Mouse (Mus musculus): ENCODE results near the gene Timm8a1.

Timm8a1 gene

GRCm38 (mm10) chrX:134550903-134551302, 9.2 kb upstream of the Timm8a1 start:
- no peak for TF ChIP-seq GATA4 (IDR thresholded peaks at IDR 0.05; ENCODE audit: insufficient replicate concordance, low read length)

GRCm38 (mm10) chrX:134547330-134547729, 5.7 kb upstream of the Timm8a1 start:
- TF ChIP-seq GATA4 (IDR thresholded peaks at IDR 0.05; ENCODE audit: insufficient replicate concordance, low read length) = no peak

GRCm38 (mm10) chrX:134541955-134542308, 267 bp upstream of the Timm8a1 start:
- TF ChIP-seq GATA4 (IDR thresholded peaks at IDR 0.05; ENCODE audit: insufficient replicate concordance, low read length) = no peak

GRCm38 (mm10) chrX:134540414-134541135, 1.1 kb downstream of the Timm8a1 start:
- no peak for TF ChIP-seq GATA4 (IDR thresholded peaks at IDR 0.05; ENCODE audit: insufficient replicate concordance, low read length)

GRCm38 (mm10) chrX:134533346-134533745, 8.3 kb downstream of the Timm8a1 start:
- no peak for TF ChIP-seq GATA4 (IDR thresholded peaks at IDR 0.05; ENCODE audit: insufficient replicate concordance, low read length)

- TF ChIP-seq GATA4 (IDR thresholded peaks at IDR 0.05; ENCODE audit: insufficient replicate concordance, low read length) = no peak
These were observed 16.4 kb downstream of the Timm8a1 start for GRCm38 (mm10) chrX:134525260-134525659.

GRCm38 (mm10) chrX:134523772-134524171, 17.9 kb downstream of the Timm8a1 start:
- no peak for TF ChIP-seq GATA4 (IDR thresholded peaks at IDR 0.05; ENCODE audit: insufficient replicate concordance, low read length)

- no peak for TF ChIP-seq GATA4 (IDR thresholded peaks at IDR 0.05; ENCODE audit: insufficient replicate concordance, low read length)
These were observed 32.2 kb downstream of the Timm8a1 start for GRCm38 (mm10) chrX:134509473-134509872.

GRCm38 (mm10) chrX:134507977-134508376, 33.7 kb downstream of the Timm8a1 start:
- no peak for TF ChIP-seq GATA4 (IDR thresholded peaks at IDR 0.05; ENCODE audit: insufficient replicate concordance, low read length)

- no peak for TF ChIP-seq GATA4 (IDR thresholded peaks at IDR 0.05; ENCODE audit: insufficient replicate concordance, low read length)
These were observed 41.0 kb downstream of the Timm8a1 start for GRCm38 (mm10) chrX:134500651-134501050.

Data from liver, adult (tissue).